Mouse (Mus musculus) retina, adult 2 months (tissue): Measurements from ENCODE around the gene Rasl10b.

Experiments
- DNase-seq: peaks from one replicate; pipeline ENCODE4 v3.0.0-alpha.2; 2012; ENCODE audit warnings: low read depth, low spot score

The Rasl10b gene

DNA sequence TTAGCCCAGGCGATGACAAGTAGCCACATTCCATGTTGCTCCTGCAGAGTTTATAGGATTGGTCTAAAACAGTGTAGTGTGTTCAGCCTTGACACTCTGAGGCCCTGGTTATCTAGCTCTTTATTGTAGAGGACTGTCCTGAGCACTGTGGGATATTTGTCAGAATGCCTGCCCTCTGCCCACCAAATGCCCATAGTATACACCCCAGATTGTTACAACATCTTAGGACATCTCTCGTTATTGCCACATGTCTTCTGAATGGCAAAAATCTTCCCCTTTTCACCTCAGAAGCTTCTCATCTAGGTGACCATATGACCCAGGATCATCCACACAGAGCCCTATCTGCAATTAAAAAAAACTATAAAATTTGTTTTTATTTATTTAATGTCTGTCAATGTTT is 23.6 kb downstream of the Rasl10b start:
- DNase-seq, result no peak

DNA sequence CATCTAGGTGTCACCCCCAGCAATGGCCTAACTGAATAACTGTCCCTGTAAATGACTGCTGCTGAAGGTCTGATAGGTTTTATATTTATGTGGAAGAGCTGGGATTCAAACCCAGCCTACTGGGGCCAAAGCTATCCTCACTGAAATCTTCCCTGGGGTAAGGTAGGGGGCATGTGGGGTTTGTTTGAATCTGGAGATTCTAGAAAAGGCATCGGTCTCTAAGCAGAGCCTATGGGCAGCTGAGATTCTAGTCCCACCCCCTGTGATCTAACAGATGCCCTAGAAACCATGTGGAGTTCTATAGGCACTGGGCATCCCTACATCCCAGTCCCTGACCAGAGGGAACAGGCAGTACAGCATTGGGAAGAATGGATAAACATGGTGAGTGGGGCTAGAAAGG is 28.4 kb downstream of the Rasl10b start, which contains the start of gene 1700020L24Rik:
1700020L24Rik (plus strand) TSS at position 301 of the 400 bp plus-strand sequence.
- DNase-seq, result no peak

DNA sequence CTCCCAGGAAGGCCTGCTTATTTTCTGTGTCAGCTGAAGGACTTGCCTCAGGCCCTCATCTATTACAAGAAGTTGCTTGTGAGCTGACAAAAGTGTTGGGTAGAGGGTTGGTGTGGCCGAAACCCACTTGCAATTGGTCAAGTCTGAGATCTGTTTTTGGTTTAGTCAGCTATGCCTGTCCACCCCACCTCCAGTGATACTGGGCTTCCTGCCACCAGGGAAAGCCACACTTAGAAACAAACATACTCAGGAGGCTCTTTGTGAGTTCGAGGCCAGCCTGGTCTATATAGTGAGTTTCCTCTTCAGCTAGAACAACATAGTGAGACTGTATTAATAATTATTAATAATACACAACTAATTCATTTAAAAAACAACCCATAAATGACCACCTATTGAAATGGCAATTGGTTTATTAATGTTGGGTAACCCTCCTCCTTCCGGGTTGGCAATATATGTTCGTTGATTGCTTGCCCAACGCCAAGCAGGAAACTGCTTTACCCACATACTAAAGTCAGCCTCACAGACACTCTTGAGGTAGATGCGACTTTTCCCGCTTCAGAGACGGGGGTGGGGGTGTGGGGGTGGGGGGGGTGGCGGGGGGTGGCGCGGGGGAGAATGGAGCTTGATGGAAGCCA is 30.6 kb downstream of the Rasl10b start:
- no peak for DNase-seq

DNA sequence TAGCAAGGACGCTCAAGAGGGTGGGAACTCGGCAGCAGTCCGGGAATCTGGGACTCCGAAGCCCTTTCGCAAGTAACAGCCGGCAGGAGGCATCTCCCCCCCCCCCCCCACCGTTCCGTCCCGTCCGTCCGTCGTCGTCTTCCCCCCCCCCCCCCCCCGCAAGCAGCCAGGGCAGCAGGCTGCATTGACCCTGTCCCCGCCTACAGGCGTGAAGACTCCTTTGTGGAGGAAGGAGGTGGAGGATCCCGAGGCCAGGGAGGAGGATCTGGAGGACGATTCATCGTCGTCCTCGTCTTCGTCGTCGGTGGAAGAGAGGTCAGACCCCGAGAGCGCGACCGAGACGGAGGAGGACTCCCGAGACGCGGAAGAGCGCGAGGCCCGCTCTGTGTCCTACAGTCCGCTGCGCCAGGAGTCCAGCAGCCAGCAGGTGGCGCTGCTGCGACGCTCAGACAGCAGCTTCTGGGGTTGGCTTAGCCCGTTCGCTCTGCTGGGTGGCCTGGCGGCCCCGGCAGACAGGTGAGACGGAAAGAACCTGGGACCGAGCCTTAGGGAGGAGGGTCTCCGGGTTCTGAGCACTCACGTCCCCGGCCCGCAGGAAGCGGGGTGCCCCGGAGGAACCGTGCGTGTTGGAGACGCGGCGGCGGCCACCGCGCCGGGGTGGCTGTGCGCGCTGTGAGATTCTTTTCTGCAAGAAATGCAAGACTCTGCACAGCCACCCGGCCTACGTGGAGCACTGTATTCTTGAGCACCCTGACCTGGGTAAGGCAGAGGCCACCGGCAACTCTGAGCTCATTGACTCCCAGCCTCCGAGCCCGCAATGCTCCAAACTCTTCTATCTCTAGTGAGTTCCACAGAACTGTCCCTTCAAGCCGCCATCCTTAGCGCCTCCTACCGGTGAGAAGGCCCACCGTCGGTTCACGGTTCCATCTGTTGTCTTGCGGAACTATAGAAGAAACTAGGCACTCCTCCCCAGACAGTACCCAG is 31.4 kb downstream of the Rasl10b start:
- DNase-seq, result peak; percentile 85

DNA sequence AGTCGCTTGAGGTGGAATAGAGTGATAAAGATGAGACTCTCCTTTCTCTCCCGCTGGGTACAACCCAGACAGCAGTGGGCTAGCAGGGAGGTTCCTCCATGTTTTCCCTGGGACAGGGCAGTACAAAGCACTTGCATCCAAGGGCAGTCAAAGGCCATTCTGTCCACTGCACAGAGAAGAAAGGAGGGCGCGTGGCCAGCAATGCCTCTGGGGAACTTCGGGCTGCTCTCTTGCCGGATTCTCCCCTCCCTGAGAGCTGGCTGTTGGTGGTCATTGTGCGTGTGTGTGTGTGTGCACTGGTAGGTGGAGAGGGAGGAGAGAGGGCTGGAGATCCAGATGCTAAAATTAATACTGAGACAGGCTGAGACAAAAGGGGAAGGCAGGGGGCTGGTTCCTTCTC is 32.3 kb downstream of the Rasl10b start:
- no peak for DNase-seq

DNA sequence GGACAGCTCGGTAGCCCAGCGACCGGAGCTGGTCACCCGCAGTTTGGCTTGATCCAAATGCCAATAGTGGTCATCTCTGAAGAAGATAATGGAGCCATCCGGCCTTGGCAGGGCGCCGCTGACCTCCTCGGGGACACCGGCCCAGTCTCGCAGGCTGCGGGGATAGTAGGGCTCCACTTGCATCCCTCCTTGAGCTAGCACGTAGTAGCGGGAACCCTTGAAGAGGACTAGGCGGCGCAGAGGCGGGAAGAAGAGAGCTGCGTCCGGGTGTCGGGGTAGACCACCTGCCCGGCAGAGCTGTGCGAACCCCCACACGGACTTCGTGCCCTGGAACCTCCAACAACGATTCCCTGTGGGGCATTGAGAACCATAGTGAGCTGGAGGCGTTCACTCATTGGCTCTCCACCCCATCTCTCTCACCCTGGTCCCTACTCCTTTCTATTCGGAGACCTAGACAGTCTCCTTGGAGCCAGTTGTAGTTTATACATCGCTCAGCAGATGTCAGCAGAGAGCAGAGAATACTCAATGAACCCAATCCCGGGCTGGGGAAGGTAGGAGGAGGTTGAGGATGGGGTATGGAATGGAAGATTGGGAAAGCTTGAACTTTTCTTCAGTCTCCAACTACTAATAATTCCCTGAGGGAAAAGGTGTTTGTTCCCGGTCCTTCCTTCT is 33.8 kb downstream of the Rasl10b start:
- peak; percentile 50 for DNase-seq

DNA sequence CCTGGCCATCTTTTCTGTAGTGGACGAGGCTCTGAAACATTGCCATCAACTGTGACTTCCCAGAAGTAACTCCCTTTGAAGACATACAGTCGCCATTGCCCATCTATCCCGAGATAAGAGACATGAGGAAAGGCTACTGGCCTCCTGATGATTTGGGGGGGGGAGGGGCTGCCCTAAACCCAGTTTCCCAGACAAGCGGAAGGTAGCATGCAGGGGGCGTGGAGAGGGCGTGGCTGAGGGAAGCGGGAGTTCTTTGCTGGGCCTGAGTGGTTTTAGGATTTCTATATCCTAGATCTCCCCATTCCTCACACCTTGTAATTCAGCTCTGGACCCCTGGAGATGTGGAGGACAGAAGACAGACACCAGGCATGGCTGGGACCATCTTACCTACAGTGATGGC is 34.9 kb downstream of the Rasl10b start:
- no peak for DNase-seq

DNA sequence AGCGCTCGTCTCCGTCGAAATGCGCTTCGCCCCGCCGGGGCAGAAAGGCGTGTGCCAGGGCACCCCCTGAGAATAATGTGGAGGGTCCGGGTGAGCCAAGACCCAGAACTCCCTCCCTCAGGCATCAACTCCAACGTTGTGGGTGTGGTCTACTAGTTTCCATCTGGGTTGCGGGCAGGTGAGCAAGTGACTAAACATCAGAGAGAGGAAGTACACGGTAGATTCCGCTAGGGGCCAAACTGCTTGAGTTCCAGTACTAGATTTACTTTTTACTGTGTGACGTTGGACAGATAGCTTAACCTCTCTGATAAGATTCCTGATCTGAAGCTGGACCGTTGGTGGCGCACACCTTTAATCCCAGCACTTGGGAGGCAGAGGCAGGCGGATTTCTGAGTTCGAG is 36.1 kb downstream of the Rasl10b start:
- no peak for DNase-seq

DNA sequence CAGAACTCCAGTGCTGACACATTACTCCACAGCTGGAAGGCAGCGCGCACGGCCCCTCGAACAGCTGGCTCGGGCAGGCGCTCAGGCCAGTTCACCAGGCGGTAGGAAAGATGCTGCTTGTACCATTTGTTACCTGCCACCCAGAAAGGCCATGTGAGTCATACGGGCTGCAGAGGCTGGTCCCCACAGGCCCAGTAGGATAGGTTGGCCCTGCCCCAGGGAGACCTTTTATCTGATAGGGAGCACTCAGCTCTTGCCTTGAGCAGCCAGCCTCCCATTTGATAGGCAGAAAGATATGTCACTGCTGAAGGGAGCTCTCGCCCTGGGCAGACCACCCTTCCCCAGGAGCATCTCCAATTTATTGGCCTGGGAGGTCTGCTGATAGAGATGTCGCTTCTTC is 38.7 kb downstream of the Rasl10b start:
- DNase-seq, result no peak

DNA sequence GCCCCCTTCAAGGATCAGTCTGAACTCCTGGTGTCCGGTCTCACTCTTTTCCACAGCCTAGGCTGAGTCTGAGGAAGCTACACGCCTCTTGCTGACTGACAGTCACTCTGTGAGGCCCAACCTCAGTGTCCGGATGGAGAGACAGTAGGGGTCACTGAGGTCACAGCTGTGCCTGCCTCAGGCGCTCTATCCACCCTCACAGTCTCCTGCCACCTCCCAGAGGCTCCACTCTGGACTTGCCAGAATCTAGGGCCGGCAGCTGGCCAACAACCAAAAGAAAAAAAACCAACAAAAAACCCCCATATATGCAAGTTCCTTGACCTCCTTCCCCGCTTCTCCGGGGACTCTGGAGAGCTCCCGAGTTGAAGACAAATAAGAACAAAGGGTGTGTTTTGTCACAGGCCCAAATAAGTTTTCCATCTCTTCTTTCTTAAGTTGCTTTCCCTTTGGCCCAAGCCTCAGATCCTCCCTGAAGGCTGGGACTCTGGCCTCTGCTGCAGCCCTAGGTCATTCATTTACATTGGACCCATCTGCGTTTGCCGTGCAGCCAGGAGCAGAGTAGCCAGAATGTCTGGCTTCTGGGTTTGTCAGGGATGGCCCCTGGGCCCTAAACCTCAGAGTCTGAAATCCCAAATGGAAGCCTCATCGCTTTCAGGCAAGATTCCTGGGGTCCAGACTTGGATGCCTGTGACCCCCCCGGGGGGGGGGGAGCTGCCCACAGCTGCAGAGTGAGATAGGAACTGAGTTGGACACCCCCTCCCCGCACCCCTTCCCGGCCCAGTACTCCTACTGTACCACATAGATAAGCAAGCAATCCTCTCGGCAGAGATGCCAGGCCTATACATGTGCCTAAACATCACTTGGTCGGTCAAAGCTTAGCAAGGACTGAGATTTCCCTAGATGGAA is 39.3 kb downstream of the Rasl10b start:
- DNase-seq, result no peak

DNA sequence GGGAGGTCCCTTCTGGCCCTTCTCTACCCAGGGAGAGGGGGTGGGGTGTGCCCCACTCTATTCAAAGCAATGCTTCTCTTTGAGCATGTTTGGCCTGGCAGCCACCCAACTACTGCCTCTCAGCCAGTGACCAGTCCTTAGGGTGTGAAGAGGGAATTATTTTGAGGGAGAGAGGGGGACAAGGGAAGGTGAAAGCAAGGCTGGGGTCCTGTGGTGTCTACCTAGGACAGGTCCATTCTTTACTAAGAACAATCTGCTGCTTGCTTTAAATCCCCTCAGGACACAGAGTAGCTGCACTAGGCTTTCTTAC is 39.9 kb downstream of the Rasl10b start:
- DNase-seq, result no peak

DNA sequence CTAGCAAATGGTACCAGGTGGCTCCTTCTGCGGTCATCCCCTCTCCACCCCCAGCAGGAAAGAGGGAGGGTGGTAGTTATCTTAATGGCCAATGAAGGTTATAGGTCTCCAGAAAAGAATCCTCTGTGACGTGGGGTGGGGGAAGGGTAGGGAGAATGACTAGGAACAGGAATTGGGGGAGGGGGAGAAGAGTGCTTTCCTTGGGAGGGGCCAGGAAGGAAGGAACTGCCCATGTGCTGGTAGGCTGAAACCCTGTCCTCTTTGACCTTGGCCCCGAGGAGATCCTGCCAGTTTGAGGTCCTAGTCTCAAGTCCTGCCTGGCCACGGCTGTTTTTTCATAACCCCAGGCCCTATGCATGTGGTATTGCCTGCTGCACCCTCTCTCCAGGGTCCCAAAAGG is 40.4 kb downstream of the Rasl10b start:
- DNase-seq, result no peak

DNA sequence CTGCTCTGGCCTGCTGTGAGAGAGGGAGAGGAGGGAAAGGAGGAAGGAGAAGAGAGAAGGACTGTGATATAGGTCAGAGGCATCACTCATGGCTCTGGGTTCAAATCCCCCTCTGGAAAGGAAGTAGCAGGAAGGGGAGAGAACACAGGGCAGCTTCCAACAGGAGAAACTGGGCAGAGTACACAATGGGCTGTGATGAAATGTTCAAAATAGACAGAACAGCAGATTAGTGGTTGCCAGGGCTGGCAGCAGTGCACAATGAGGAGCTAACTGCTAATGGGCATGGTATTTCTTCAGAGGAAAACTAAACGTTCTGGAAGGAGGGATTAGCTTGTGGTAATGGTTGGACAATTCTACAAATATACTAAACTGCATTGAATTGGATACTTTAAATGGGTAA is 41.6 kb downstream of the Rasl10b start:
- DNase-seq, result no peak

DNA sequence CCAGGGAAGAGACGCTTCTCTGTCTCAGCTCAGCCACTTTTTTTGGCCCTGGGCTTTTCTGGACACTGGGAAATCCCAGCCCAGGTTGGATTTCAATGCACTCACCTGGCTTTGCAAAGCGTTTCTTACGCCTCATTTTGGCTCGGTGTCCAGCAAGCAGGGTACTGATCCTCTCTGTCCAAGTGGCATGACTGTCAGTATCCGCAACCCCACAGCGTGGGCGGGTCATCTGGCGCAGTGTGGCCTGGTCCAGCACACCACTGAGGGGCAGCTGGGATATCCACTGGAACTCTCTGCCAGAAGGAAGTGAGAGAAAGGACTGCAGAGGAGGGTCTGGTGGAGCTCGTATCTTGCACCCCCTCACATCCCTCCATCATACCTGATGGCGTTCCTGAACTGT is 42.3 kb downstream of the Rasl10b start:
- no peak for DNase-seq

DNA sequence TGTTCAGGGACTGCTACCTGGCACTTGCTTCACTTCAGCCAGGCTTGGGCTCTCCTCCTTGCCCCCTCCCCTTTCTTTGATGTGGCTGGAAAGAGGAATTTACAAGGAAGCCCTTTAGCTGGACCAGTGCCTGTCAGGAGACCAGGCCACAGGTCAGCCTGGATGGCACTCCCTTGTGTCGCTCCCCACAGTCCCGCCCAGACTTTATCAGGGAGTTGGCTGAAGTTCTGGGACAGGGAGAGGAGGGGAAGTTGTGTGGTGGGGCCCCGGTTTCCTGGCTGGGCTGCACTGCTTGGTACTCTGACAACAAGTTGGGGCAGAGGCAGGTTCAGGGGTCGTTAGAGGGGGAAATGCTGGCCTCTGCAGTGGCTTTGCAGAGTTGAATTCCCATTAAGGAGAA is 45.6 kb downstream of the Rasl10b start:
- no peak for DNase-seq

DNA sequence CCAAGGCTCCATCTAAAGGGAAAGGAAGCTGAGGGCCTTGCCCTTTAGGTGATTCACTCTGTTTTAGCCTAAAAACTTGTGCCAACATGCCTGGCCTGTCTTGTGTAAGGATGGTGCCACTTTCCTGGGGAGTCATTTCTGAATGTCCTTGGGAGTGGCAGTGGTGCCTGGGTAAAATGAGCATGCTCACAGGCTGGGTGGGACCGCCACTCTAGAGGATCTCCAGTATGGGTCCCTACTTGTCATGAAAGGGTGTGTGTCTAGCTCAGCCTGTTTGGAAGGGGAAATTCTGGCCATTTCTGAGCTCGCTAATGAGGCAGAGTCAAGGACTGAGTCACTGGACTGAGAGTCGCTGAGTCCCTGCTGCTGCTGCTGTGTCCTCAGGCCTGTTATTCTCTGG is 46.7 kb downstream of the Rasl10b start:
- no peak for DNase-seq

DNA sequence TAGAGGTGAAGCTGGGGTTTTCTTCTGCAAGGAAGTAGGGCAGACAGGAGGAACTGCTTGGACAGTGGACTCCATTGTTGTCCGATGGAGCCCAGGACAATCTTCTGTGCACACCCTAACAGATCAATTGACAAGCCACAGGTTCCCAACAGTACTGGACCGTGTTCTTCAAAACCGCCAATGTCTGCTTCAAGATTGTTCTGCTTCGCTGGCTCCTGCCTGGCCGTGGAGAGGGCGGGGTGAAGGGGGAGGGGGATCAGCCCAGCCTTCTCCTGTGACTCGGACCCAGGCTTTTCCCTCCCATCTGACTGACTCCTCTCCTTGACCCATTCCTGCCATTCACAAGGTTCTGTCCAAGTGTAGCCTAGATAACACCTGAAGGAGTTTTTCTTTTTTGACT is 48.3 kb downstream of the Rasl10b start:
- DNase-seq, result no peak

DNA sequence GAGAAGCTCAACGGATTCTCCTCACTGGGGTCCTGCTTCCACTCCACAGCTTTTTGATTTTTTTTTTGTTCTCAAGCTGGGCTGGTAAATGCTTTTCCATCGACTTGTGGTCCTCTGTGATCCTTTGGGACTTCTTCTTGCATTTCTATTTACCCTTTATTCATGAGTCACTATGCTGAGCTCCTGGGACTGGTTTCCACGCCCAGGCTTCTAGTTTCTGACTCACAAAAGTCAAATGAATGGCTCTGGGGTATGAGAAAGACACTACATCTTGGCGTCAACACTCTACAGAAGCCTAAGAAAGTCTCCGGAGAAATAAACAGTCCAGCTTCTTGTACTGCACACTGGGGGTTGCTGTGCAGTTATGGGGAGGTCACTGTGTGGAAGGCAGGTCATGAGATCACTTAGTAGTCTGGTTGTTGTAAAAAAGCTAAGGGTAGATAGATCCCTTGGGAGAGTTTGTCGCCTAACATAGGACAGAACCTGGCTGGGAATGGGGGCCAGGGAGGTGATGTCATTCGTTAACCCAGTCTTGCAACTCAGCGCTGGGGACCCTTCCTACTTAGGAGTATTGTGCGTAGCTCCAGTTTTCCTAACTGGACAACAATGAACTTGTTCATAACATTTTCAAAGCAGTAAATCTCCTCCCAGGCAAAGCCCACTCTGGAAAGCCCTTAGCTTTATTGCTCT is 49.1 kb downstream of the Rasl10b start:
- DNase-seq, result no peak

DNA sequence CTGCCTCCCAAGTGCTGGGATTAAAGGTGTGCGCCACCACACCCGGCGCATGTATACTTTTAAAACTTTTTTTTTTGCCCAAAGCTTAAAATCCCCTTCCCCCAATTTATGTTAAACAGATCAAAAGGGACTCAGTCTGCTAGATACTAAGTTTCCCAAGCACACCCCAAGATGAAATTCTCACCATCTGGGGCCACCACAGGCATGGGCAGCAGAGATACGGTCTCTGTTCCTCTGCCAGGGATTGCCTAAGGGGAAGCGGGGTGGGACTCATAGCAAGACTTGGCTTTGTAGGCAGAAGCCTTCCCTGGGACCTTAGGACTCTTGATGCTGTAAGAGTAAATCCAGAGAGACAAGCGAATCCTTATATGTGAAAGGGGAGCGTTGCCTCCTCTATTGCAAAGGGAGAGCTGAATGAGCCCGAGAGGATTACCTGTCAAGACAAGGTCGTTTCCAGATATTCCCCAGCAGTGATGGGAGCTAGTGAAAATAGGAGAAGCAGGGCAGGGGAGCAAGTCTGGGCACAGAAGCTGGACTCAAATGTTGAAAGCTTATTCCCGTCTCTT is 52.6 kb downstream of the Rasl10b start:
- DNase-seq, result no peak

DNA sequence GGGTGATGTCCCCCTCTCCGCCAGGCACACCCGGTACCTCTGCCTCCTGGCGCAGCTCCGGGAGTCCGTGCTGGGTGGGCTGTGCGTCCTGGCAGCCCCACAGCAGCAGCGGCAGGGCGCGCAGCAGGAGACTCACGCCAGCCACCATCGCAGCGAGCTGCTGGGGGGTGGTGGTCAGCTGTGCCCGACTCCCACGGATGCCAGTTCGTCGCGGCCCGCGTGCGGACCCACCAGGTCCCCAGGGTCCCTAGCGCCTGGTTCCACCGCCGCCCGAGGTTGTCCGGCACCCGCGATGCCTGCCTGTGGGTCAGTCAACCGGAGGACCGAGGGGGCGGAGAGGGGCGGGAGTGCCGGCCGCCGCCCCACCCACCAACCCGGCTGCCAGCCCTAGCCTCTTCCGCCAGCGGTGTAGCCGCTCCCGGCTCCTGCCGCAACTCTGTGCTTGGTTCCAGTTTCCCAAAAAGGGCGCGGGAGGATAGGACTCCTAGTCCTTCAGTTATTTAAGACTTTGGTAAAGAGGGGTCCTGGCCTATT is 53.8 kb downstream of the Rasl10b start, which contains the start of gene Mmp28:
Mmp28 (minus strand) TSS at position 361 of the 534 bp plus-strand sequence.
- DNase-seq, result no peak
